Mouse (Mus musculus) T-cell, adult 2 months (primary cell): ENCODE measurements at regions not wholly inside any gene's neighbourhood (a gene's known extent, or its start where the extent isn't known, plus 50 kb on each side); places are given as distances from the start of the nearest gene placed in this dataset.

Experiments
- DNase-seq: peaks from one replicate; pipeline ENCODE4 v3.0.0; 2022; ENCODE audit warnings: low spot score

GRCm38 (mm10) chr14:27562564-27562963, 54.3 kb upstream of the Ccdc66 start:
- DNase-seq, result peak; percentile 56

- peak; percentile 71 for DNase-seq
These were observed 53.7 kb upstream of the Ccdc66 start for GRCm38 (mm10) chr14:27561974-27562373.

- DNase-seq, result peak; percentile 67
These were observed 52.2 kb upstream of the Ccdc66 start for GRCm38 (mm10) chr14:27560434-27560833.

DNA sequence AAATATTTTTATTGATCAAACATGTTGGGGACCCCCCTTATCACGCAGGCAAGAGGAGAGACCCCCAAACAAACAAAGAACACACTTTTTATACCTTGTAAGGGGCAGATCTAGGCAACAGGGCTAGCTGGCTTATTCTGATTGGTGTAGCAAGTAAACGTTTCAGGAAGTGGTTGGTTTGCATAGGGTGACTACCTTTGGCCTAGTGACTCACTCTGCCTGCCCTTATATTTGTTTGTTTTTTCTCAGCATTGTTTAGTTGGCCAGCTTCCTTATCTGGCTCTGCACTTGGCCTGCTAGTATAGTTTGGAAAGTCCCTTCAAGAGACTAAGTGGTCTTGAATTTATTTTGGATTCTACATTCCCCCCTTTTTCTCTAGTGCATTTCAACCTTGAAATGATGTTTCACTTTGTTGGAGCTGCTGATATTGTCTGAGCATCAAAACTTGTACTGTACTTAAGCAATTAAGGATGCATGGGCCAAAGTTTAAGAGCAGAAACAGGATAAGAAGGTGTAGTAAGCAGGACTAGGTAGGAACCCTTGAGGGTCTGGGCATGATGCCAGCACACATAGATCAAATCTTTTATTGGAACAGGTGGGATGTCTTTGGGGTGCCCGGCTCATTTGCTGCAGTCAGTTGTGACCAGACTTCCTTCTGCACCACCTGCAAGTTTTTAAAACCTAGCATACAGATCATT, 50.7 kb upstream of the Ccdc66 start:
- no peak for DNase-seq
